Comparison of ENCODE assay signal across 8 mouse cellular contexts in genomic region chr2:38824791-38825768, GRCm38 (mm10).
A peak's percentile ranks its signal among the peaks of the same experiment; 100 is the strongest.
DNase-seq lines count a peak whose midpoint lies in the region; ATAC-seq and TF ChIP-seq lines count a peak whose summit lies in the region.

No protein-coding gene starts in this region.

- peak overlapping the region; percentile 82 for H3K9ac ChIP-seq in limb, embryonic 13.5 days
- H3K9ac ChIP-seq in midbrain, embryonic 15.5 days, result peak overlapping the region; percentile 38
- peak overlapping the region; percentile 76 for H3K9ac ChIP-seq in stomach, embryonic 16.5 days (ENCODE audit: low read length)

- H3K36me3 ChIP-seq in limb, embryonic 13.5 days, result no peaks in the 10 kb centered on the region
- no peaks in the 10 kb centered on the region for H3K36me3 ChIP-seq in midbrain, embryonic 15.5 days (replicated peaks)
- no peaks in the 10 kb centered on the region for H3K36me3 ChIP-seq in stomach, embryonic 16.5 days (ENCODE audit: control insufficient read depth, insufficient read depth, low read length)

- no peaks in the 10 kb centered on the region for H3K27me3 ChIP-seq in cerebellum, adult 2 months (ENCODE audit: control insufficient read depth, insufficient read depth, low read length)
- no peaks in the 10 kb centered on the region for H3K27me3 ChIP-seq in limb, embryonic 13.5 days
- H3K27me3 ChIP-seq in midbrain, embryonic 15.5 days (replicated peaks), result no peaks in the 10 kb centered on the region
- H3K27me3 ChIP-seq in stomach, embryonic 16.5 days (ENCODE audit: control insufficient read depth, insufficient read depth, low read length), result no peaks in the 10 kb centered on the region

- 31% methylated on average over 15 of the region's 15 CpGs for WGBS in cerebellum, adult 2 months
- 3% methylated on average over 15 of the region's 15 CpGs for WGBS in limb, embryonic 13.5 days
- WGBS in midbrain, embryonic 15.5 days, result 2% methylated on average over 15 of the region's 15 CpGs
- WGBS in stomach, embryonic 16.5 days, result 2% methylated on average over 15 of the region's 15 CpGs

- ATAC-seq in frontal cortex, adult (ENCODE audit: low TSS enrichment), result peak; percentile 85
- ATAC-seq in inflammation-experienced regulatory T-cells, adult 6 months, result peak; percentile 34
- ATAC-seq in limb, embryonic 13.5 days (ENCODE audit: low FRiP score, low read depth), result no peak
- peak; percentile 59 for ATAC-seq in midbrain, embryonic 15.5 days (replicated peaks)
- ATAC-seq in stomach, embryonic 16.5 days (ENCODE audit: insufficient read depth, low FRiP score), result no peak

- H3K4me3 ChIP-seq in cerebellum, adult 2 months (replicated peaks; ENCODE audit: insufficient read depth, low read depth, low read length), result peak overlapping the region; percentile 40
- H3K4me3 ChIP-seq in limb, embryonic 13.5 days, result peak overlapping the region; percentile 58
- H3K4me3 ChIP-seq in midbrain, embryonic 15.5 days, result peak overlapping the region; percentile 54
- H3K4me3 ChIP-seq in stomach, embryonic 16.5 days (replicated peaks; ENCODE audit: low read length), result peak overlapping the region; percentile 54

- H3K4me2 ChIP-seq in limb, embryonic 13.5 days (replicated peaks), result peak overlapping the region; percentile 70
- H3K4me2 ChIP-seq in midbrain, embryonic 15.5 days, result peak overlapping the region; percentile 66
- H3K4me2 ChIP-seq in stomach, embryonic 16.5 days (ENCODE audit: low read depth, low read length), result peak overlapping the region; percentile 66

- H3K4me1 ChIP-seq in cerebellum, adult 2 months (ENCODE audit: control insufficient read depth, insufficient read depth, low read length), result no peaks in the 10 kb centered on the region; the same call in none of the 2 replicates
- peaks cover 21% of the 10 kb centered on the region for H3K4me1 ChIP-seq in limb, embryonic 13.5 days
- peaks cover 24% of the 10 kb centered on the region for H3K4me1 ChIP-seq in midbrain, embryonic 15.5 days
- H3K4me1 ChIP-seq in stomach, embryonic 16.5 days (ENCODE audit: control insufficient read depth, insufficient read depth, low read length), result peaks cover 10% of the 10 kb centered on the region; the same call in 1 of the 2 replicates

- no peak for TF ChIP-seq CTCF in cerebellum, adult 2 months (IDR thresholded peaks at IDR 0.05; ENCODE audit: borderline replicate concordance, insufficient read depth, low read depth, low read length)
- TF ChIP-seq CTCF in brain, embryonic 14.5 days (IDR thresholded peaks at IDR 0.05; ENCODE audit: borderline replicate concordance, extremely low read depth, insufficient read depth, insufficient read length), result no peak

- H3K27ac ChIP-seq in cerebellum, adult 2 months (ENCODE audit: insufficient read depth, low read length), result no peak overlapping the region
- H3K27ac ChIP-seq in limb, embryonic 13.5 days, result peak overlapping the region; percentile 88
- H3K27ac ChIP-seq in midbrain, embryonic 15.5 days, result peak overlapping the region; percentile 88
- peak overlapping the region; percentile 91 for H3K27ac ChIP-seq in stomach, embryonic 16.5 days (ENCODE audit: low read length)

- no peaks in the 10 kb centered on the region for H3K9me3 ChIP-seq in limb, embryonic 13.5 days
- no peaks in the 10 kb centered on the region for H3K9me3 ChIP-seq in midbrain, embryonic 15.5 days
- no peaks in the 10 kb centered on the region for H3K9me3 ChIP-seq in stomach, embryonic 16.5 days (replicated peaks; ENCODE audit: control insufficient read depth, low read length)

- DNase-seq in cerebellum, adult 2 months, result peak in 1 of 2 experiments; percentile 21
- DNase-seq in cerebellum, adult 9-11 months, result no peak
- peak; percentile 93 for DNase-seq in brain, embryonic 14.5 days (ENCODE audit: low read depth)

- TF ChIP-seq POLR2A in cerebellum, adult 2 months (IDR thresholded peaks at IDR 0.05; ENCODE audit: borderline replicate concordance, insufficient read depth, low read length), result no peak
- no peak for TF ChIP-seq POLR2A in brain, embryonic 14.5 days (IDR thresholded peaks at IDR 0.05; ENCODE audit: borderline replicate concordance, extremely low read depth, insufficient read depth, insufficient read length, poor library complexity, severe bottlenecking)

Comparison
In these comparisons a context has a peak if more than half of its experiments do, and no peak if none do; other contexts are left out.
1. ATAC-seq: peak in frontal cortex, adult (single experiment), inflammation-experienced regulatory T-cells, adult 6 months (single experiment) and midbrain, embryonic 15.5 days (single experiment); none in limb, embryonic 13.5 days (single experiment) and stomach, embryonic 16.5 days (single experiment).
2. Peak in every context shown above with its lines, with median percentiles within 50 percentile points of each other: H3K4me3 ChIP-seq, H3K4me2 ChIP-seq and H3K9ac ChIP-seq.